Mouse (Mus musculus) right cerebral cortex, adult 18-20 months (tissue): Measurements from ENCODE around the gene Epx.

Source experiments
- DNase-seq: peaks from one replicate; pipeline ENCODE4 v3.0.0; 2022; ENCODE audit warnings: mixed read lengths

Gene Epx

DNA sequence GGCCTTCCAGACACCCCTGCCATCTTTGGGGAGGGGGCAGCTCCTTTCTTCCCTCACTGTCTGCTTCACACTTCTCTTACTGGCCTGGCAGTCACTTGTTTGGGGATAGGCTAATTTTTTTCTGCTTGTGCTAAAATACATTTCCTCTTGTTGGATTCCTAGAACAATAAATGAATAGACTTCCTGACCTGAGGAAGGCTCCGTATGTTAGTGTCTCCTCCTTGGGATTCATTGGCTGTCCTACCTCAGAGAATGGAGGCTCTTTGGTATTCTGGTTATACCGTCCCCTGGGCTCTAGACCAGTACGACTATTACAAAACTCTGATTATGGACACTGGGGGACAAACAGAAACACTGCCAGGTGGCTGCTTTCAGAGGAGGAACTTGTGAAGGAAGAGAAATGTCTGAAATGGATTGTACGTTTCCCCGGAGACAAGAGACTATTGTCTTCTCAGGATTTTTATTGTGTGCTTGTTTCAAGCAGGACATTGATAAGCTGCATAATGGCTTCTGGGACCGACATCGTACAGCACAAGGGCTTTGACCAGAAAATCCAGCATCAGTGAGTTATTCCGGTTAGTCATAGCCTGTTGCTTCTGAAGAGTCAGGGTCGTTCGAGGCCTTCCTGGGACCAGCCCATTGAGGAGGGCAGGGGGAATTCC lies 47.0 kb downstream of the Epx start, which contains the start of gene Lpo:
Lpo (minus strand) TSS at position 51 of the 662 bp plus-strand sequence.
- no peak for DNase-seq

DNA sequence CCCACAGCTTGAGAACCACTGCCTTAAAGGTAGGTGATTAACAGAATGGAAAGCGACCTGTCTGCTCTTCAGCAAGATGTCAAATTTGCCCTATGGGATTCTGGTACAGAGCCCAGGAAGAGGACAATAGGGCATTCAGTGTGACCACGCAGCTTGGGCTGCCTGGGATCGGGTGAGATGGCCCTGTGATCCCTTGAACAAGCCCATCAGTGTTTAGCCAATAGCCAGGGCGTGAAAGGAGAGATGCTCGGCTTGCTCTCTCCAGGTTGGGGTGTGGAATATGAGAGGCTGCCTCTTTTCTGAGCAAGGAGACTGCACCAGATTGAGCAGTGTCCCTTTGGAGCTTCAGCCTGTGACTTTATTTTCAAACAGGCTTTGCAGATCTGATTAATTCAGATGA lies 53.8 kb downstream of the Epx start:
- peak; percentile 30 for DNase-seq

DNA sequence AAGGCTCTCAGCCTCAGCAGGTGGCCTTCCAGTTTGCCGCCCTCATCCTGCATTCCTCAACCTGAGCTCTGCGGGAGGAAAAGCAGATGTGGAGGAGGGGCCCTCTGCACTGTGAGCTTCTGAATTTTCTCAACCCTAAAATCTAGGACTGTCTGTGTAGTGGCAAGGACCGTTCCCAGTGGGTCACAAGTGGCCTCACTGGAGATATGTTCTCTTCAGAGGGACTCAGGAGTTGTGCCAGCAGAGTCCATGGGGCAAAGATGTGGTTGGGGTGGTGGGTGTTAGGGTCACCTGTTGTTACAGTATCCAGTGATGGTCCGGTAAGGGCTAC lies 57.9 kb downstream of the Epx start:
- DNase-seq: no peak

DNA sequence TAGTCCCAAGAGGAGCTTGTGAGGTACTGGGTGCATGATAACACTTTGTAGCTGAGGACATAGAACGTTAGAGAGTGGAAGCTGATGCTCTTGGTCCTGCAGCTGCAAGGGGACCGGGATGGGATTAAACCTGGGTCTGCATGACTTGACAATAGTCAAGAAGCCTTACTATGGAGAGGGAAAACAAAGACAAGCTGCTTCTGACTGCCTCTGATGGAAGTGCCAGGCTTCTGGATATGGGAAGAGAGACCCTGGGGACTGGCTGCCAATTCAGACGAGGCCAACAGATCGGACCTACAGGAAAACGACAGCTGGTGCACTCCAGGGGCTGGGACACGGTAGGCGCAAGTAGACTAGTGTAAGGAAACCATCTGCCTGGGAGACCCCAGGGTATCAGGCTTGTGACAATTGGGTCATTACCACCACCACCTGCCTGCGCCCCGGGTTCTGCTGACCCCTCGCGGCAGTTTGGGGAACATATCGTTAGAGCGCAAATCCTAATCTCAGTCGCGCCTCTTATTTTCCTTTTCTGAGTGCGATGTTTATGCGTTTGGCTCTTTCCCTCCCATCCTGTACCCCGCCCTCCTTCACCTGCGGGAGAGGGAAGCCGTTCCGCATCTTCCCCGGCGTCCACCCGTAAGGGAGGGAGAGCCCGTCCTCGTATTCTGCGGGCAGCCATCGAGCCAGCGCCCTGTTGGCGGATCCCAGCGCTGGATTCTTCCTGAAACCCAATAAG lies 58.5 kb downstream of the Epx start:
- peak; percentile 20 for DNase-seq

DNA sequence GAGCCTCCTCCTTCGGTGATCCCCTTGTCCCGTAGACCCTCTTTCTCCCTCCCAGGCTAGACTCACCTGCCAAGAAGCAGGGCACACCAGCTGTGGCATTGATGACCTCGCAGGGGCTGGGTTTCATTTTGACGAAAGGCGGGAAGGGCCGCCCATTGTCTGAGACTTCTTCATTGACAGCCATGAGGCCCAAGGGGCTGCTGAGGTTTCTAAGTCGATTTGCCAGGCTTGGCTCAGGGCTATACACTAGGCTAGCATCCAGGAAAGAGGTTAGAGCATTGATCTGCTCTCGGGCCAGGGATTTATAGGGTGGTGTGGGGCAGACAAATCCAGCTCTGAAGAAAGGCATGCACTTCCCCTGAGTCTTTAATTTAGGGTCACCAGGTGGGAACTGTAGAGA lies 60.5 kb downstream of the Epx start:
- no peak for DNase-seq
